Mouse (Mus musculus) 416B (cell line): ENCODE measurements around the gene Rnf111.
"Not testable (repeated sequence)": the region's sequence is repeated elsewhere in the genome, so short reads cannot be mapped to it uniquely, and the experiment has no call there.

Experiments
- DNase-seq: peaks from one replicate; pipeline ENCODE4 v3.0.0; 2011; ENCODE audit warnings: low read depth

Rnf111 gene

DNA sequence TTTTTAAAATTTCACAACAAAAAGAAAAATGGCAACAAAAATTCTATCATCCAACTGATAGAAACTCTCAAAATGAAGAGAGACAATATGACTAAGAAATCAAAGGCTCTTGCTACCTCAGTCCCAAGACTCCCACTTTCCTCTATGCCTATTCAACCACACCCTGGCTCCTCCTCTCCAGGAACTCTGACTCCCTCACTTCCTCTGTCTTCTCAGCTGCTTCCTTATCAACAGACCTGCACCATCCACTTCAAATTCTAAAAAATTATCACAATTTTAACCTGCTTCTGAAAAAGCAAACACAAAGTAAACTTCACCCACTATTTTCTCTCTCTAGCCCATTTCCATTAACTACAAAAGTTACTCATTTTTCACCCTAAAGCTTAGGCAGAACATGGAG, 6.5 kb downstream of the Rnf111 start:
- peak; percentile 53 for DNase-seq

DNA sequence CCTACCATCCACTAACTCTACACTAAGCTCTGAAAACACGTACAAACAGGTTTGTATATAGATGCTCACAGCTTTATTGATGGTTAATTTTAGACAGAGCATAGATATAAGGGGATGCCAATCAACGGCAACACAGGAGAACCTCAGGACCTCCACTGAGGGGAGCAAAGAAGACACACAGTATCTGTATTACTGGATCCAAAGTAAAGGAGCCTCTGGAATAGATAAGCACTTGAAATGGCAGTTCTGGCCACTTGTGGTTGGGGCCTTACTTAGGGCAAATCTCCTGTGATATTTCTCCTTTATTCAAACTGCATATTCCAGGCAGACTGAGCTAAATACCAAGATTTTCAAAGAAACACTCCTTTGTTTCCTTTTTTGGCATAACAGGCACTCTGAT, 10.5 kb downstream of the Rnf111 start:
- DNase-seq = no peak

DNA sequence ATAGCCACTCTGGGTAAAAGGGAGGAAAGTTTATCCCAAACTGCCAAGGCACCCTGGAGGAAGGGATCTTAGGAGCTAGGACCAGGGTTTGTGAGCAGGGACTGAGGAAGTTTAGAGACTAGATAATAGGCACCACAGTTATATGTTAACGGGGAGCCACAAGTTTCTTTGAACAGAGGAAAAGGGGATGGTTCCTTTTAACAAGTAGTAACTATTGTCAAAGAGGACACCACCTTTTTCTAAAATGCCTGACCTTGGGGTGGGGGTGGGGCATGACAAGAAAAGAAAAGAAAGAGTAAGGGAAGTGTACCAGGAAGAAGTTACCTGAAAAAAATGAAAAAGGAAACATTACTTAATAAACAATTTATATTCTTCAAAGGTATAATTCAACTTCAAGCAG, 12.3 kb downstream of the Rnf111 start:
- no peak for DNase-seq

GRCm38 (mm10) chr9:70487401-70487800, 16.1 kb downstream of the Rnf111 start:
- DNase-seq = no peak

- no peak for DNase-seq
These were observed 17.7 kb downstream of the Rnf111 start for GRCm38 (mm10) chr9:70485840-70486239.

GRCm38 (mm10) chr9:70483495-70483894, 20.0 kb downstream of the Rnf111 start:
- no peak for DNase-seq

- no peak for DNase-seq
These were observed 21.7 kb downstream of the Rnf111 start for GRCm38 (mm10) chr9:70481872-70482271.

DNA sequence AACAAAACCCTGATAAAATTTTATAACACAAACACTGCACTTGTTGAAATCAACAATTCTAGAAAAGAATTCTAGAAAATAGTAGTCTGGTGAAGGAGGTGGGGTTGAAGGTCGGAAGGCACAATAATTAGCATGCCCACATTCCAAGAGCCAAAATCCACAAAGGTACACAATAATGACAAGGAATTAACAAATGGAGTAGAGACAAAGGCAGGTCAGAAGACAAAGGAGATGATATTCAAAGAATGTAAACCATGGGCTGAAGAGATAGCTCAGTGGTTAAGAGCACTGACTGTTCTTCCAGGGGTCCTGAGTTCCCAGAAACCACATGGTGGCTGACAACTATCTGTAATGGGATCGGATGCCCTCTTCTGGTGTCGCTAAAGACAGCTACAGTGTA, 26.3 kb downstream of the Rnf111 start:
- DNase-seq = no peak

GRCm38 (mm10) chr9:70475777-70476270, 27.7 kb downstream of the Rnf111 start:
- DNase-seq = no peak

- no peak for DNase-seq
These were observed 30.1 kb downstream of the Rnf111 start for GRCm38 (mm10) chr9:70473400-70473799.

DNA sequence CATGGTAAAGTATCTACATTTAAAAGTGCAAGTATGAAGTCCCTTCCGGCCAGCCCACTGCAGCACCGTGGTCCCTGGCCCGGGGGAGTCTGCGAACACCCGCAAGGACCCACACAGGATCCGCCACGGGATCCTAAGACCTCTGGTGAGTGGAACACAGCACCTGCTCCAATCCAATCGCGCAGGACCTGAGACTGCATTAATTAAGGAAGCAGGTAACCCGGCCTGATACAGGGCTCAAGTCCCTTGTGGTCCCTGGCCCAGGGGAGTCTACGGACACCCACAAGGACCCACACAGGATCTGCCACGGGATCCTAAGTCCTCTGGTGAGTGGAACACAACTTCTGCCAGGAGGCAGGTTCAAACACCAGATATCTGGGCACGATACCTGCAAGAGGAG, 40.4 kb downstream of the Rnf111 start:
- not testable (repeated sequence) for DNase-seq

DNA sequence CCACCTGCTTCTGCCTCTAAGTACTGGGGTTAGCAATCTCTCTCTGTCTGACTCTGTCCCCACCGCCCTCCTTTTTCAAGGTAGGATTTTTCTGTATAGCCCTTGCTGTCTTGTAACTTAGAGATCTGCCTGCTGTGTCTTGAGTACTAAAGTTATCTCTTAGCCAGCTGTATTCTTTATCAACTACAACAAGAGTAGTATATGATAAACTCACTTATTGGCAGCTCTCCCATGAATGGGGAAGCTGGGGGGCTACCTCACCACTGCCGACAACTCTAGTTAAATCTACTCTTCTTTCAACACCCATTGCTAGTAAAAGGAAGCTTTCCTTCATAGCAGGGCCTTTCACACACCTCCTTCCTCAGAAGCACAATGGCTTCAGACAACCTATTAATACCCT, 51.2 kb downstream of the Rnf111 start:
- DNase-seq = no peak

DNA sequence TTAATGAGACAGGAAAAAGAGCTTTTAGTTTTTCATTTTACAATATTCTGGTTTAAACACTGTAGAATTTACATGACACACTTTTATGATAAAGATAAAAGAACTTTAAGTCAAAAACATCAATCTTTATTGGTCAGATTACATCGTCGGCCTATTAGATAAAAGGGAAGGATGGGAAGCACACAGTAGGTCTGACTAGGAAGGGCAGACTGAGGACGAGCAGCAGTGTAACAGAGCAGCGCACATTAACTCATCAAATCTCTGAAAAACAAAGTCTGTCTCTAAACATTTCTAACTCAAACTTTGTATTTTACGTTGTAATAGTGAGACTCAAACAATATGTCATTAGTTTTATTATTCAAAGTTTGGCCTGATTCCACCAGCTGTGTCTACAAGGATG, 54.5 kb downstream of the Rnf111 start:
- DNase-seq = no peak

GRCm38 (mm10) chr9:70439959-70440358, 63.6 kb downstream of the Rnf111 start:
- DNase-seq = no peak

- DNase-seq = no peak
These were observed 80.9 kb downstream of the Rnf111 start for GRCm38 (mm10) chr9:70422661-70423060.

DNA sequence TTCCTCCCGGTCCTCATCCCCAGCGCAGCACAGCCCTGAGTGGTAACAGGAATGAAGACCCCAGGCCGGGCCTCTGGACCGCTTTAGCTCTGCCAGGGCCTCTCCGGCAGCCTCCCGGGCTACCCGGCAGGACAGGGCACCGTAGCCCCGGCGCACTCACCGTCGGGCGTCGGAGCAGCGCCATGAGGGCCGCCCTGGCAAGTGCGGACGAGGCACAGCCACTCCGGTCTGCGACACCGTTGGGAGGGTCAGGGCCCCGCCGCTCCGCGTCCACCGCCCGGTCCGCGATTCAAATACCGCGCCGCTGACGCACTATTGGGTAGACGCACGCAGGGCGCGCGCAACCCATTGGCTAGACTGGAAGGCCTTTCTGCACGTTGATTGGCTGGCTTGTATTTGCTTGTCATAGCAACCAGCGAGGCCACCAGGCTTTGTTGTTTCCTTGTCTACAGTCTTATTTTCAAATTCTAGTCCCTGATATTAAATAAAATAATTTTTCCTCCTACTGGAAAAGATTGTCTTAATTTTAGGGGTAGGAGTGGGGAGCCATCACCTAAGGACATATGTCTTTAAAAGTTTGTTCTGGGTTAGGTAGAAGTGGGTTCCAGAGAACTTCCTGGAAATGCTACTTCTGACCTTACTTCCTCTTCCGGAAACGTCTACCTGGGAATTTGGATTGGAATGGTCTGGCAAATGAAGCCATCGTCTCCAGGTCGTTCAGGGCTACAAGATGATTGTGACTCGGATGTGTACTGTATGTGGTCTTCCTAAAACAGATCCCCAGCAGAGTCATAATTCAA, 82.1 kb downstream of the Rnf111 start, which contains the start of gene Ccnb2:
TSS of gene Ccnb2 (minus strand) at position 291 of the 800 bp plus-strand sequence.
- peak; percentile 94 for DNase-seq

DNA sequence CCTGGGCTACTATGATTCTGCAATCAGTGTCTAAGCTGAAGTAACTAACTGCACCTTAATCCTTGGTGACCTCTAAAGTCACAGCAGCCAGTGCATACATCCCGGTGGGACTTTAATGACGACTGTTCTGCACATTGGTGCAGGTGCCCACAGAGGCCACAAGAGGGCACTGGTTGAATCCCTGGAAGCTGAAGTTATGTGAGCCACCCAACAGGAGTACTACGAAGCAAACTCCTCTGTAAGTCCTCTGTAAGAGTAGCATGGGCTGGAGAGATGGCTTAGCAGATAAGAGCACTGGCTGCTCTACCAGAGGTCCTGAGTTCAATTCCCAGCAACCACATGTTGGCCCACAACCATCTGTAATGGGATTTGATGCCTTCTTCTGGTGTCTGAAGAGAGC, 87.1 kb downstream of the Rnf111 start:
- peak; percentile 78 for DNase-seq

GRCm38 (mm10) chr9:70413038-70413437, 90.5 kb downstream of the Rnf111 start:
- DNase-seq = no peak

DNA sequence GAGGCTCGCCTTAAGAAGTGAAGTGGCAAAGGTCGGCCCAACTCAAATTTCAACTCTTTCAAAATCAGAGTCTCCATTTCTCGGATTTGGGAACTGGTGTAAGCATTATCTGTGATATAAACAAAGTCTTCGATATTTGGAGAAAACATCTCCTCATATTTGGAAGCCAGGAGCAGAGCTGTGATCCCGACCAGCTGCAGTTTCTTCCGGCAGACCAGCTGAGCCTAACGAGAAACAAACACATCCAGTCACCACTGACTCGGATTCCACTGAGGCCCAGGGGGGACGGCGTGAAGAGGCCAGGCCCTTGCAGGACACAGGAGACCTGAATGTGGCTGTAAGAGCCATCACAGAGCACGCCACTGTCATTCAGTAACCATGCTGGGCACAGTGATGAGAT, 92.9 kb downstream of the Rnf111 start:
- DNase-seq = no peak

GRCm38 (mm10) chr9:70409743-70410142, 93.8 kb downstream of the Rnf111 start:
- DNase-seq = no peak

DNA sequence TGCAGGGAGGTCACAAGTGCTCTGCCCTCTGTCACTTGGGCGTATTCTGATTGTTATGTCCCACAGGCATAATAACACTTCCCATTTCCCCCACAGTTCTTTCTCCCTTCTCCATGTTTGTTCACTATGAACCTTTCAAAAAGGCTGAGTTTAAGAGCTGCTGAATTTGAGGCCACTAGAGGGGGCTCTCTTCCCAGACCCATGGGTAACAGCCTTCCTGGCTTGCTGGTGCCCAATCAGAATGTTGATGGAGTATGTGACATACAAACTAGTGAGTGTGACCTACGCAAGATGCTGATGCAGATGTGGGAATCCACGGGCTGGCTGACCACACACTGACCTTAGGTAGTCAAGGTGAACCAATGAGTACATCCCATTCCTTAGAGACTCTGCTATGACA, 94.7 kb downstream of the Rnf111 start:
- DNase-seq = peak; percentile 64

- no peak for DNase-seq
These were observed 96.9 kb downstream of the Rnf111 start for GRCm38 (mm10) chr9:70406596-70406995.

GRCm38 (mm10) chr9:70401937-70402539, 101.5 kb downstream of the Rnf111 start:
- DNase-seq = no peak

GRCm38 (mm10) chr9:70396083-70396482, 107.4 kb downstream of the Rnf111 start:
- DNase-seq = peak; percentile 90
